Mouse (Mus musculus): ENCODE results near the gene Slc19a1. TPM values are rescaled to one million over a fixed set of nuclear protein-coding genes. Genes with fewer than 3 reads are reported as not detected.

The Slc19a1 gene
- polyA plus RNA-seq, 1 experiment from 2014 or later = 35.4 TPM

GRCm38 (mm10) chr10:77026944-77027343 is 5.1 kb upstream of the Slc19a1 start:
- Histone ChIP-seq H3K9me3 (ENCODE audit: control insufficient read depth, low read depth, low read length) (no peaks in the 10 kb centered on the region), H3K4me1 (ENCODE audit: control insufficient read depth, insufficient read depth, low read length) (no peaks in the 10 kb centered on the region), H3K27ac (ENCODE audit: low read length) (no peak overlapping the region), H3K9ac (replicated peaks; ENCODE audit: low read depth, low read length) (no peak overlapping the region), H3K36me3 (ENCODE audit: control insufficient read depth, insufficient read depth, low read length) (no peaks in the 10 kb centered on the region), H3K4me2 (replicated peaks; ENCODE audit: low read depth, low read length) (no peak overlapping the region), H3K27me3 (ENCODE audit: control insufficient read depth, insufficient read depth, low read length) (no peaks in the 10 kb centered on the region), H3K4me3 (ENCODE audit: low read depth, low read length) (no peak overlapping the region)
- 70% methylated on average over 3 of the region's 3 CpGs for WGBS
- ATAC-seq (ENCODE audit: insufficient number of reproducible peaks, insufficient read depth, low FRiP score, low read depth) = no peak

DNA sequence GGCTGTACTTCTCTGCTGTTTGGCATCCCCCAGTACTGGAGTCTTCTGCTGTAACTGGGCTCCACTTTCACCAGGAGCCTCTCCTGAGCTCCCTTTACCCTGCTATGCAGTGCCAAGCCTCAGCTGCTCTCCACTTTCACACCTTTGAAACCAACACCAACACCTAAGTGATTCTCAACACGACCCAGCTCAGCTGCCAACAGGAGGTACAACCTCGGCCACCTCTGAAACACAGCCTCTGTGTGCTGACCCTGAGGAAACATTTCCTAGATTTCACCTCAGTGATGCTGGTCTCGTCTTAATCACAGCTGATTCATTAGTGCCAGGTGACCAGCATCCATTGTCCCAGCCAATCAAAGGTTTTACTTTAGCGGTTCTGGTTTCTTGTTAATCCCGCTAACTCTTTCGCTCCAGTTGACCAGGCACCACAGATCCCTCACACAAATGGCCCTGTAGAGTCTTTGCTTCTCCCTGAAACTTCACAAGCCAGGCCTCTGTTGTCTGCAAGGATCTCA is 3.2 kb upstream of the Slc19a1 start:
- Histone ChIP-seq H3K9me3 (ENCODE audit: control insufficient read depth, low read depth, low read length) (no peaks in the 10 kb centered on the region), H3K27me3 (ENCODE audit: control insufficient read depth, insufficient read depth, low read length) (no peaks in the 10 kb centered on the region), H3K4me2 (replicated peaks; ENCODE audit: low read depth, low read length) (no peak overlapping the region), H3K36me3 (ENCODE audit: control insufficient read depth, insufficient read depth, low read length) (no peaks in the 10 kb centered on the region), H3K4me3 (ENCODE audit: low read depth, low read length) (no peak overlapping the region), H3K9ac (replicated peaks; ENCODE audit: low read depth, low read length) (no peak overlapping the region), H3K27ac (ENCODE audit: low read length) (no peak overlapping the region), H3K4me1 (ENCODE audit: control insufficient read depth, insufficient read depth, low read length) (peaks cover 2% of the 10 kb centered on the region; the same call in 1 of the 2 replicates)
- 68% methylated on average over 6 of the region's 6 CpGs for WGBS
- no peak for ATAC-seq (ENCODE audit: insufficient number of reproducible peaks, insufficient read depth, low FRiP score, low read depth)

DNA sequence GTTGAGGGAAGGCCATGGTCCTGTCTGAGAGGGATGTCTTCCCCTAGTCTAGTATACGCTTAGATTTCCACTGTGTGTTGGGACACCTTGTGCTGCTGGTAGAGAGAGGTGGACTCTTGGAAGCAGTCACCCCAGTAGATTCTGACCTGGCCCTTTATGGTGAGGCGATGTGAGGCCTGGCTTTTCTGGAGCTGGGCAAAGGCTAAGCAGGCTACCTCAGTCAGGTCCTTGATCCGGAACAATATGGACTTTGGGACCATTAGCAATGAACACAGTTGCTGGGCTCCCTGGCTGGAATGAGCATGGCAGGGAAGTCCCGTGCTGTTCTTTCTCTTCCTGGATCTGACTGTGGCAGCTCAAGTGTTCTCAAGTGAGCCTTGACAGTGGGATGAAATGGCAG is 2.3 kb upstream of the Slc19a1 start:
- H3K27ac ChIP-seq (ENCODE audit: low read length) = no peak overlapping the region
- no peak for ATAC-seq (ENCODE audit: insufficient number of reproducible peaks, insufficient read depth, low FRiP score, low read depth)

GRCm38 (mm10) chr10:77030666-77031065 is 1.4 kb upstream of the Slc19a1 start:
- Histone ChIP-seq H3K4me3 (ENCODE audit: low read depth, low read length) (no peak overlapping the region), H3K9me3 (ENCODE audit: control insufficient read depth, low read depth, low read length) (no peaks in the 10 kb centered on the region), H3K4me2 (replicated peaks; ENCODE audit: low read depth, low read length) (no peak overlapping the region), H3K36me3 (ENCODE audit: control insufficient read depth, insufficient read depth, low read length) (no peaks in the 10 kb centered on the region), H3K9ac (replicated peaks; ENCODE audit: low read depth, low read length) (no peak overlapping the region), H3K27ac (ENCODE audit: low read length) (no peak overlapping the region), H3K4me1 (ENCODE audit: control insufficient read depth, insufficient read depth, low read length) (peaks cover 16% of the 10 kb centered on the region), H3K27me3 (ENCODE audit: control insufficient read depth, insufficient read depth, low read length) (no peaks in the 10 kb centered on the region)
- WGBS = 83% methylated on average over 5 of the region's 5 CpGs
- ATAC-seq (ENCODE audit: insufficient number of reproducible peaks, insufficient read depth, low FRiP score, low read depth) = no peak

More for the DNA sequence above, 2.3 kb upstream of the Slc19a1 start:
- H3K9ac ChIP-seq (replicated peaks; ENCODE audit: low read depth, low read length) = no peak overlapping the region
- H3K36me3 ChIP-seq (ENCODE audit: control insufficient read depth, insufficient read depth, low read length) = no peaks in the 10 kb centered on the region
- peaks cover 11% of the 10 kb centered on the region for H3K4me1 ChIP-seq (ENCODE audit: control insufficient read depth, insufficient read depth, low read length)
- no peaks in the 10 kb centered on the region for H3K27me3 ChIP-seq (ENCODE audit: control insufficient read depth, insufficient read depth, low read length)
- H3K4me3 ChIP-seq (ENCODE audit: low read depth, low read length) = no peak overlapping the region
- no peaks in the 10 kb centered on the region for H3K9me3 ChIP-seq (ENCODE audit: control insufficient read depth, low read depth, low read length)
- 88% methylated on average over 4 of the region's 4 CpGs for WGBS
- H3K4me2 ChIP-seq (replicated peaks; ENCODE audit: low read depth, low read length) = no peak overlapping the region

DNA sequence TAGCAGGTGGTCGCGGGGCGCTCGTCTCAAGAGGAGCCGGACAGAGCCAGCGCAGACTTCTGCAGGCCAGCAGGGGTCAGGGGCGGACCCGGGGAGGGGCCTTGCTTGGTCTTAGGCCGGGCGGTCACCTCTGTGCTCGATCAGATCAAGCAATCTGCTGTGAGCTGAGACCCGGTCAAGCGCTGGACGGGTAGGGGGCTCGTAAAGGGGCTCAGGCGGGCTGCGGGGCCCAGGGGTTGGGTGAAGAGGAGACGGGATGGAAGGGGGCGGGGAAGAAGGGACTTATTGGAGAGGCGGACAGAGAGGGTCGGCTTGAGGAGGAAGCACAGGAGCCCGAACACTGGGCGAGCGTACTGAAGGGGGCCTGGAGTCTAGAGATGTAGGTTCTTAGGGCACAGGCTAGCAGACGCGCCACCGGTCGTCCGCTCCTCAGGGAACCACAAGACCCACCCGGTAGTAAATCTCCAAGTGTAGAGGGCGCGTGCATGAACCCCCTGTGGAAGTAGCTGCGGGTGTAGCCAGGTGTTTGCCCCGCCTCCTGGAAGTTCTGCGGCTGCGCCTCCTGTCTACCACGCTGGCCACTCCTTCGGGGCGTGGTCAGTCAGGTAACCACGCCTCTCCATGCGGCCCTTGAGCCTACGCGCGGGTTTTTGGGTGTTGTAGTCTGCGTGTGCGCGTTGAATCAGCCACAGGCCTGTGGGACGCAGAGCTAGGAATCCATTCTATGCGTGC is 716 bp downstream of the Slc19a1 start:
- whole genome bisulfite sequencing = under 1% methylated on average over 49 of the region's 49 CpGs
- no peaks in the 10 kb centered on the region for H3K9me3 ChIP-seq (ENCODE audit: control insufficient read depth, low read depth, low read length)
- H3K4me3 ChIP-seq (ENCODE audit: low read depth, low read length) = peak overlapping the region; percentile 64
- H3K4me1 ChIP-seq (ENCODE audit: control insufficient read depth, insufficient read depth, low read length) = peaks cover 16% of the 10 kb centered on the region
- peak overlapping the region; percentile 53 for H3K9ac ChIP-seq (replicated peaks; ENCODE audit: low read depth, low read length)
- no peaks in the 10 kb centered on the region for H3K36me3 ChIP-seq (ENCODE audit: control insufficient read depth, insufficient read depth, low read length)
- ATAC-seq (ENCODE audit: insufficient number of reproducible peaks, insufficient read depth, low FRiP score, low read depth) = peak; percentile 92
- peak overlapping the region; percentile 68 for H3K4me2 ChIP-seq (replicated peaks; ENCODE audit: low read depth, low read length)
- no peaks in the 10 kb centered on the region for H3K27me3 ChIP-seq (ENCODE audit: control insufficient read depth, insufficient read depth, low read length)
- H3K27ac ChIP-seq (ENCODE audit: low read length) = peak overlapping the region; percentile 61; the same call in 1 of the 2 replicates

DNA sequence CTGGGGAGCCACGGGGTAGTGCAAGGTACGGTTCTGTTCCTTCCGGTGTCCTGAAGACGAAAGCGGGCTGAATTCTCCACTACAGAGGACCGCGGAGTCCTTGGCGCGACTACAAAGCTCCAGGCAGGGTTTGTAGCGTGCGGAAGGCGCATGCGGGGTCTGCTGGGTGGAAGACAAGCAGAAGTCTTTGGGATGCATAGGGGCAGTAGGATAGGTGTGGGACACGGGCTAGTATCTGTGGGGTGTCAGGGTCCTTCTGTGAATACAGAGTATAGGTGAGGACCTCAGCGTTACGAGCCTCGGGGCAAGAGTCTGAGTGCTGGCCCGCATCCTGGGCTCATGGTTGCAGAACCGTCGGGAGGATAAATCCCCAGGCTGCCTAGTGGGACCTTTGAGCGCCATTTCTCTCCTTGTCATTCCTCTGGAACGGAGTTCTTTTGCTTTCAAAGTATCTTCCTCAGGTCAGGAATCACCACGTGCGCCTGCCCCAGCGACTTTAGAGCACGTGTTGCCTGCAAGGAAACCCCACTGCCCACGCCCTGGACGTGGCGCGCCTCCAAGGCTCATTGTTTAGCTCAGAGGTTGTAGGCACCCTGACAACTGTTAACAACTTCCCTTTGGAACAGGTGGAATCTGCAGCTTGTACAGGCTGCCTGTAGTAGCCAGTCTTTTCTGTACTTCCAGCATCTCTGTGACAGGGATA is 1.4 kb downstream of the Slc19a1 start:
- WGBS = under 1% methylated on average over 30 of the region's 30 CpGs
- ATAC-seq (ENCODE audit: insufficient number of reproducible peaks, insufficient read depth, low FRiP score, low read depth) = peak; percentile 70
- peaks cover 16% of the 10 kb centered on the region for H3K4me1 ChIP-seq (ENCODE audit: control insufficient read depth, insufficient read depth, low read length)
- H3K9me3 ChIP-seq (ENCODE audit: control insufficient read depth, low read depth, low read length) = no peaks in the 10 kb centered on the region
- peak overlapping the region; percentile 68 for H3K4me2 ChIP-seq (replicated peaks; ENCODE audit: low read depth, low read length)
- H3K4me3 ChIP-seq (ENCODE audit: low read depth, low read length) = peak overlapping the region; percentile 64
- H3K27me3 ChIP-seq (ENCODE audit: control insufficient read depth, insufficient read depth, low read length) = no peaks in the 10 kb centered on the region
- H3K36me3 ChIP-seq (ENCODE audit: control insufficient read depth, insufficient read depth, low read length) = peaks cover under 1% of the 10 kb centered on the region; the same call in 1 of the 2 replicates
- peak overlapping the region; percentile 61; the same call in 1 of the 2 replicates for H3K27ac ChIP-seq (ENCODE audit: low read length)
- peak overlapping the region; percentile 53 for H3K9ac ChIP-seq (replicated peaks; ENCODE audit: low read depth, low read length)

GRCm38 (mm10) chr10:77035487-77035886 is 3.4 kb downstream of the Slc19a1 start:
- H3K4me3 ChIP-seq (ENCODE audit: low read depth, low read length) = no peak overlapping the region
- WGBS = 75% methylated on average over 6 of the region's 6 CpGs
- H3K27ac ChIP-seq (ENCODE audit: low read length) = no peak overlapping the region
- no peak overlapping the region for H3K4me2 ChIP-seq (replicated peaks; ENCODE audit: low read depth, low read length)
- H3K4me1 ChIP-seq (ENCODE audit: control insufficient read depth, insufficient read depth, low read length) = peaks cover 16% of the 10 kb centered on the region
- H3K9me3 ChIP-seq (ENCODE audit: control insufficient read depth, low read depth, low read length) = no peaks in the 10 kb centered on the region
- ATAC-seq (ENCODE audit: insufficient number of reproducible peaks, insufficient read depth, low FRiP score, low read depth) = no peak
- no peak overlapping the region for H3K9ac ChIP-seq (replicated peaks; ENCODE audit: low read depth, low read length)
- no peaks in the 10 kb centered on the region for H3K27me3 ChIP-seq (ENCODE audit: control insufficient read depth, insufficient read depth, low read length)
- peaks cover 6% of the 10 kb centered on the region; the same call in 1 of the 2 replicates for H3K36me3 ChIP-seq (ENCODE audit: control insufficient read depth, insufficient read depth, low read length)

GRCm38 (mm10) chr10:77038579-77039174 is 6.6 kb downstream of the Slc19a1 start:
- Histone ChIP-seq H3K27ac (ENCODE audit: low read length) (no peak overlapping the region), H3K36me3 (ENCODE audit: control insufficient read depth, insufficient read depth, low read length) (peaks cover 16% of the 10 kb centered on the region; the same call in 1 of the 2 replicates)

More at GRCm38 (mm10) chr10:77038579-77039174, 6.6 kb downstream of the Slc19a1 start:
- Histone ChIP-seq H3K4me2 (replicated peaks; ENCODE audit: low read depth, low read length) (no peak overlapping the region), H3K9ac (replicated peaks; ENCODE audit: low read depth, low read length) (no peak overlapping the region), H3K9me3 (ENCODE audit: control insufficient read depth, low read depth, low read length) (no peaks in the 10 kb centered on the region), H3K4me3 (ENCODE audit: low read depth, low read length) (no peak overlapping the region), H3K27me3 (ENCODE audit: control insufficient read depth, insufficient read depth, low read length) (no peaks in the 10 kb centered on the region), H3K4me1 (ENCODE audit: control insufficient read depth, insufficient read depth, low read length) (peaks cover 16% of the 10 kb centered on the region)
- no peak for ATAC-seq (ENCODE audit: insufficient number of reproducible peaks, insufficient read depth, low FRiP score, low read depth)
- WGBS = 79% methylated on average over 8 of the region's 8 CpGs

Measured in stomach, embryonic 14.5 days (tissue).